Mouse (Mus musculus) kidney, postnatal 25 days (tissue): ENCODE measurements around the gene Gm8159.
"Not testable (repeated sequence)": the region's sequence is repeated elsewhere in the genome, so short reads cannot be mapped to it uniquely, and the experiment has no call there.

Source experiments
- DNase-seq, 2 experiments: peaks; one replicate each; pipeline ENCODE4 v3.0.0; 2021; ENCODE audit warnings: mixed read lengths in 2 of 2

The Gm8159 gene

GRCm38 (mm10) chr14:4632052-4632451, at the start of gene Gm8159:
TSS of gene Gm8159 (plus strand) at chr14:4632352.
- DNase-seq, result not testable (repeated sequence)

GRCm38 (mm10) chr14:4649309-4649708, 17.2 kb downstream of the Gm8159 start:
- DNase-seq, result peak; percentile 1 to 21

GRCm38 (mm10) chr14:4650324-4650723, 18.2 kb downstream of the Gm8159 start:
- peak in 1 of 2 experiments; percentile 6 for DNase-seq

GRCm38 (mm10) chr14:4663892-4664291, 31.7 kb downstream of the Gm8159 start, which contains the start of gene Gm3239:
TSS of gene Gm3239 (plus strand) at chr14:4664192.
- not testable (repeated sequence) for DNase-seq
